Mouse (Mus musculus): ENCODE results near the gene Mapk11.

GRCm38 (mm10) chr15:89165478-89165877, 16.1 kb upstream of the Mapk11 start:
- TF ChIP-seq GATA1 (IDR thresholded peaks at IDR 0.05; ENCODE audit: borderline replicate concordance, low read length) (no peak), FLI1 (IDR thresholded peaks at IDR 0.05; ENCODE audit: low read length) (no peak)

Measured in megakaryocyte, embryonic 14.5 days (primary cell).